Mouse (Mus musculus): ENCODE results near the gene Mpi. TPM values are rescaled to one million over a fixed set of nuclear protein-coding genes. Genes with fewer than 3 reads are reported as not detected.

Mpi gene
- polyA plus RNA-seq, 1 experiment from 2014 or later = 62.5 TPM

- ATAC-seq (ENCODE audit: low FRiP score) = no peak
- WGBS = 81% methylated on average over 2 of the region's 2 CpGs
Measured at GRCm38 (mm10) chr9:57559568-57559967, 7.0 kb upstream of the Mpi start.

GRCm38 (mm10) chr9:57558625-57559024 lies 6.1 kb upstream of the Mpi start:
- Histone ChIP-seq H3K4me1 (peaks cover 33% of the 10 kb centered on the region), H3K4me3 (replicated peaks) (no peak overlapping the region), H3K27ac (no peak overlapping the region), H3K4me2 (no peak overlapping the region), H3K9me3 (no peaks in the 10 kb centered on the region), H3K27me3 (no peaks in the 10 kb centered on the region), H3K36me3 (replicated peaks) (no peaks in the 10 kb centered on the region), H3K9ac (no peak overlapping the region)
- no peak for ATAC-seq (ENCODE audit: low FRiP score)
- 88% methylated on average over 4 of the region's 4 CpGs for WGBS

More at GRCm38 (mm10) chr9:57559568-57559967, 7.0 kb upstream of the Mpi start:
- no peak overlapping the region for H3K4me2 ChIP-seq
- H3K27me3 ChIP-seq = no peaks in the 10 kb centered on the region
- no peaks in the 10 kb centered on the region for H3K36me3 ChIP-seq (replicated peaks)
- H3K9ac ChIP-seq = no peak overlapping the region
- H3K4me1 ChIP-seq = peaks cover 26% of the 10 kb centered on the region
- no peaks in the 10 kb centered on the region for H3K9me3 ChIP-seq
- H3K27ac ChIP-seq = no peak overlapping the region
- H3K4me3 ChIP-seq (replicated peaks) = no peak overlapping the region

- Histone ChIP-seq H3K9ac (no peak overlapping the region), H3K27ac (no peak overlapping the region), H3K4me2 (no peak overlapping the region), H3K27me3 (no peaks in the 10 kb centered on the region), H3K9me3 (no peaks in the 10 kb centered on the region), H3K4me1 (peaks cover 26% of the 10 kb centered on the region), H3K36me3 (replicated peaks) (no peaks in the 10 kb centered on the region), H3K4me3 (replicated peaks) (no peak overlapping the region)
- WGBS = 74% methylated on average over 3 of the region's 3 CpGs
- ATAC-seq (ENCODE audit: low FRiP score) = no peak
Measured at GRCm38 (mm10) chr9:57557215-57557614, 4.7 kb upstream of the Mpi start.

GRCm38 (mm10) chr9:57554753-57555152 lies 2.2 kb upstream of the Mpi start:
- peaks cover 18% of the 10 kb centered on the region for H3K4me1 ChIP-seq
- H3K4me3 ChIP-seq (replicated peaks) = no peak overlapping the region
- H3K9me3 ChIP-seq = no peaks in the 10 kb centered on the region
- 31% methylated on average over 3 of the region's 3 CpGs for WGBS
- peaks cover 10% of the 10 kb centered on the region for H3K36me3 ChIP-seq (replicated peaks)
- H3K9ac ChIP-seq = no peak overlapping the region
- H3K27me3 ChIP-seq = no peaks in the 10 kb centered on the region
- no peak overlapping the region for H3K4me2 ChIP-seq
- no peak for ATAC-seq (ENCODE audit: low FRiP score)
- no peak overlapping the region for H3K27ac ChIP-seq

GRCm38 (mm10) chr9:57553119-57553518 lies 556 bp upstream of the Mpi start:
- Histone ChIP-seq H3K9me3 (no peaks in the 10 kb centered on the region), H3K27me3 (no peaks in the 10 kb centered on the region), H3K4me3 (replicated peaks) (no peak overlapping the region), H3K4me2 (no peak overlapping the region), H3K4me1 (peaks cover 18% of the 10 kb centered on the region), H3K27ac (no peak overlapping the region), H3K9ac (no peak overlapping the region), H3K36me3 (replicated peaks) (peaks cover 26% of the 10 kb centered on the region)
- WGBS = 66% methylated on average over 11 of the region's 11 CpGs
- ATAC-seq (ENCODE audit: low FRiP score) = no peak

GRCm38 (mm10) chr9:57550126-57550862 lies 2.3 kb downstream of the Mpi start:
- ATAC-seq (ENCODE audit: low FRiP score) = no peak
- Histone ChIP-seq H3K4me2 (no peak overlapping the region), H3K4me3 (replicated peaks) (no peak overlapping the region), H3K27me3 (no peaks in the 10 kb centered on the region), H3K4me1 (peaks cover 18% of the 10 kb centered on the region), H3K36me3 (replicated peaks) (peaks cover 53% of the 10 kb centered on the region), H3K27ac (no peak overlapping the region), H3K9ac (no peak overlapping the region), H3K9me3 (no peaks in the 10 kb centered on the region)
- WGBS = 91% methylated on average over 11 of the region's 11 CpGs

- WGBS = 92% methylated on average over 4 of the region's 4 CpGs
- Histone ChIP-seq H3K4me2 (no peak overlapping the region), H3K27ac (peak overlapping the region; percentile 53; the same call in 1 of the 2 replicates), H3K9me3 (no peaks in the 10 kb centered on the region), H3K4me1 (peaks cover 14% of the 10 kb centered on the region), H3K4me3 (replicated peaks) (no peak overlapping the region), H3K36me3 (replicated peaks) (peaks cover 64% of the 10 kb centered on the region), H3K9ac (no peak overlapping the region), H3K27me3 (no peaks in the 10 kb centered on the region)
- no peak for ATAC-seq (ENCODE audit: low FRiP score)
Measured at GRCm38 (mm10) chr9:57549186-57549585, 3.4 kb downstream of the Mpi start.

GRCm38 (mm10) chr9:57547869-57548268 lies 4.7 kb downstream of the Mpi start:
- no peak for ATAC-seq (ENCODE audit: low FRiP score)
- Histone ChIP-seq H3K4me3 (replicated peaks) (no peak overlapping the region), H3K4me2 (no peak overlapping the region), H3K27ac (no peak overlapping the region), H3K27me3 (no peaks in the 10 kb centered on the region), H3K9me3 (no peaks in the 10 kb centered on the region), H3K9ac (no peak overlapping the region), H3K36me3 (replicated peaks) (peaks cover 77% of the 10 kb centered on the region), H3K4me1 (peaks cover 7% of the 10 kb centered on the region)
- 91% methylated on average over 11 of the region's 11 CpGs for WGBS

GRCm38 (mm10) chr9:57547287-57547686 lies 5.3 kb downstream of the Mpi start:
- Histone ChIP-seq H3K4me3 (replicated peaks) (no peak overlapping the region), H3K27ac (no peak overlapping the region), H3K4me1 (peaks cover 7% of the 10 kb centered on the region), H3K36me3 (replicated peaks) (peaks cover 83% of the 10 kb centered on the region), H3K9ac (no peak overlapping the region), H3K4me2 (no peak overlapping the region), H3K27me3 (no peaks in the 10 kb centered on the region), H3K9me3 (no peaks in the 10 kb centered on the region)
- ATAC-seq (ENCODE audit: low FRiP score) = no peak
- 85% methylated on average over 5 of the region's 5 CpGs for WGBS

- H3K9ac ChIP-seq = no peak overlapping the region
- no peaks in the 10 kb centered on the region for H3K27me3 ChIP-seq
- no peak for ATAC-seq (ENCODE audit: low FRiP score)
- H3K4me1 ChIP-seq = peaks cover 3% of the 10 kb centered on the region
- no peak overlapping the region for H3K4me2 ChIP-seq
- WGBS = 79% methylated on average over 3 of the region's 3 CpGs
- no peak overlapping the region for H3K27ac ChIP-seq
- no peak overlapping the region for H3K4me3 ChIP-seq (replicated peaks)
- no peaks in the 10 kb centered on the region for H3K9me3 ChIP-seq
- peaks cover 90% of the 10 kb centered on the region for H3K36me3 ChIP-seq (replicated peaks)
Measured at GRCm38 (mm10) chr9:57543951-57544350, 8.6 kb downstream of the Mpi start.

GRCm38 (mm10) chr9:57541312-57541711 lies 11.3 kb downstream of the Mpi start:
- Histone ChIP-seq H3K4me1 (peaks cover 19% of the 10 kb centered on the region), H3K4me2 (no peak overlapping the region), H3K4me3 (replicated peaks) (no peak overlapping the region), H3K9ac (no peak overlapping the region), H3K36me3 (replicated peaks) (peaks cover 68% of the 10 kb centered on the region), H3K27ac (no peak overlapping the region), H3K27me3 (no peaks in the 10 kb centered on the region), H3K9me3 (no peaks in the 10 kb centered on the region)
- no peak for ATAC-seq (ENCODE audit: low FRiP score)
- 12% methylated on average over 1 of the region's 1 CpGs for WGBS

- no peaks in the 10 kb centered on the region for H3K27me3 ChIP-seq
- ATAC-seq (ENCODE audit: low FRiP score) = no peak
- H3K36me3 ChIP-seq (replicated peaks) = peaks cover 55% of the 10 kb centered on the region
- 91% methylated on average over 2 of the region's 2 CpGs for WGBS
- no peak overlapping the region for H3K9ac ChIP-seq
- no peak overlapping the region for H3K4me2 ChIP-seq
- no peak overlapping the region for H3K27ac ChIP-seq
- peaks cover 19% of the 10 kb centered on the region for H3K4me1 ChIP-seq
- H3K4me3 ChIP-seq (replicated peaks) = no peak overlapping the region
- H3K9me3 ChIP-seq = no peaks in the 10 kb centered on the region
Measured at GRCm38 (mm10) chr9:57539550-57539949, 13.0 kb downstream of the Mpi start.

- Histone ChIP-seq H3K27me3 (no peaks in the 10 kb centered on the region), H3K36me3 (replicated peaks) (peaks cover 52% of the 10 kb centered on the region), H3K4me2 (peak overlapping the region; percentile 87), H3K27ac (peak overlapping the region; percentile 86), H3K9ac (peak overlapping the region; percentile 83), H3K4me3 (replicated peaks) (peak overlapping the region; percentile 88), H3K4me1 (peaks cover 19% of the 10 kb centered on the region), H3K9me3 (no peaks in the 10 kb centered on the region)
- WGBS = 0% methylated on average over 24 of the region's 24 CpGs
- ATAC-seq (ENCODE audit: low FRiP score) = peak; percentile 77; the same call in 1 of the 2 replicates
Measured at GRCm38 (mm10) chr9:57537728-57538181, 14.8 kb downstream of the Mpi start.
